Mouse (Mus musculus) CD4-positive, CD25-positive, alpha-beta regulatory T cell, adult 2 months (primary cell): ENCODE results near the gene Pou2f1.

ENCODE experiments used
- DNase-seq: peaks from one replicate; pipeline ENCODE4 v3.0.0-alpha.2; 2012; ENCODE audit warnings: low read depth, low spot score

Pou2f1 gene

GRCm38 (mm10) chr1:166002520-166003155 is at the start of gene Pou2f1:
Pou2f1 (minus strand) TSS chr1:166002678.
- DNase-seq: peak; percentile 100

- no peak for DNase-seq
Measured at GRCm38 (mm10) chr1:166049046-166049827, 46.8 kb upstream of the Pou2f1 start.

- DNase-seq: peak; percentile 59
Measured at GRCm38 (mm10) chr1:166048230-166048911, 45.9 kb upstream of the Pou2f1 start.

- DNase-seq: peak; percentile 50
Measured at GRCm38 (mm10) chr1:166047505-166048170, 45.2 kb upstream of the Pou2f1 start.

GRCm38 (mm10) chr1:166045894-166046197 is 43.4 kb upstream of the Pou2f1 start:
- no peak for DNase-seq

- no peak for DNase-seq
Measured at GRCm38 (mm10) chr1:166045060-166045893, 42.8 kb upstream of the Pou2f1 start.

- peak; percentile 6 for DNase-seq
Measured at GRCm38 (mm10) chr1:166043451-166044149, 41.1 kb upstream of the Pou2f1 start.

GRCm38 (mm10) chr1:166041501-166041900 is 39.0 kb upstream of the Pou2f1 start:
- DNase-seq: no peak

GRCm38 (mm10) chr1:166038731-166039332 is 36.4 kb upstream of the Pou2f1 start:
- DNase-seq: no peak

GRCm38 (mm10) chr1:166035045-166035444 is 32.6 kb upstream of the Pou2f1 start:
- DNase-seq: no peak

- no peak for DNase-seq
Measured at GRCm38 (mm10) chr1:166031673-166032547, 29.4 kb upstream of the Pou2f1 start.

- DNase-seq: no peak
Measured at GRCm38 (mm10) chr1:166023981-166024380, 21.5 kb upstream of the Pou2f1 start.

GRCm38 (mm10) chr1:166017203-166017602 is 14.7 kb upstream of the Pou2f1 start:
- peak; percentile 41 for DNase-seq

GRCm38 (mm10) chr1:166016306-166016705 is 13.8 kb upstream of the Pou2f1 start:
- DNase-seq: peak; percentile 69

GRCm38 (mm10) chr1:166014530-166014929 is 12.1 kb upstream of the Pou2f1 start:
- peak; percentile 31 for DNase-seq

GRCm38 (mm10) chr1:166010106-166010505 is 7.6 kb upstream of the Pou2f1 start:
- DNase-seq: no peak

- no peak for DNase-seq
Measured at GRCm38 (mm10) chr1:166008634-166009350, 6.3 kb upstream of the Pou2f1 start.

GRCm38 (mm10) chr1:166007026-166007425 is 4.5 kb upstream of the Pou2f1 start:
- no peak for DNase-seq
